Mouse (Mus musculus): ENCODE measurements around the gene Zfp157. TPM values are rescaled to one million over a fixed set of nuclear protein-coding genes. Genes with fewer than 3 reads are reported as not detected.
"Not testable (repeated sequence)": the region's sequence is repeated elsewhere in the genome, so short reads cannot be mapped to it uniquely, and the experiment has no call there.

Gene Zfp157
- total RNA-seq (2015; ENCODE audit: low replicate concordance) (1.7 TPM in 1 of 2 replicates, not detected in the other), total RNA-seq (2017; ENCODE audit: low replicate concordance) (1.7 and 3.3 TPM in 2 replicates)

GRCm38 (mm10) chr5:138441286-138442194 is at the start of gene Zfp157:
Gene Zfp157, plus strand, starts transcription at chr5:138441468.
- peak; percentile 99 for ATAC-seq (replicated peaks; ENCODE audit: low FRiP score, poor library complexity, severe bottlenecking)

- no peak for ATAC-seq (replicated peaks; ENCODE audit: low FRiP score, poor library complexity, severe bottlenecking)
Measured at GRCm38 (mm10) chr5:138397795-138398337, 43.4 kb upstream of the Zfp157 start.

- not testable (repeated sequence) for ATAC-seq (replicated peaks; ENCODE audit: low FRiP score, poor library complexity, severe bottlenecking)
Measured at GRCm38 (mm10) chr5:138400431-138400830, 40.8 kb upstream of the Zfp157 start.

DNA sequence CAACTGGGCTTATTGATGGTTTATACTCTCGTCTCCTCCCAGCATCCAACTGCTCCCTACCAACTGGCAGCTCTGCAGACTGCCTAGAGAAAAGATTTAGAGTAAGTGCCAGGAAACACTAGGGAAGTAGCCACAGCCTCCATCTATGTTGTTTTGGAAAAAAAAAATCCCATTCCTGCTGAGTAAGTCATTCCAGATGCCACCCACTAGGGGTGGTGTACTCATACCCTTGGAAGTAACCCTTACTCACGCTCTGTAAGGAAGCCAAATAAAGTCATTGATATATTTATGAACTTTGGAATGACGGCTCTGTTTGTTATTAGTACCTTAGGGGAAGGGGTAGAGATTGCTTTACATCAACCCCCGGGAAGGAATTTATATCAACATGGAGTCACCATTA is 17.1 kb downstream of the Zfp157 start:
- ATAC-seq (replicated peaks; ENCODE audit: low FRiP score, poor library complexity, severe bottlenecking), result no peak

- ATAC-seq (replicated peaks; ENCODE audit: low FRiP score, poor library complexity, severe bottlenecking), result no peak
Measured at GRCm38 (mm10) chr5:138459107-138459506, 17.8 kb downstream of the Zfp157 start.

DNA sequence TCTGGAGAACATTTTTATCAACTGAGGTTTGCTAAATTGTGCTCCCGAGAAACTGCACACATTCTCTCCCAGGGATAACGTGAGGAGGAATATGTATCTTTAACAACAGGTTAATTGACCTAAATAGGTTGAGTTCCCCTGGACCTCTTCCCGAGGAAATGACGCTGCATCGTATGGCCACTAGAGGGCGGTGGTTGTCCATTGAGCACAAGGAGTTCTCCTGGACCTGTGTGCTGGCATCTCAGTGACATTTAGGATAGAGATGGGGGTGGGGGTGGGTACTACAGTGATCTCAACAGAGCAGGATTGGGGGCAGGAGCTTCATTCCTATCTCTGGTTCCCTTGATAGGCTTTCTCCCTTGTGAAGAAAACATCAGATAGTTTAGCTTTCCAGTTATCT is 32.3 kb downstream of the Zfp157 start:
- ATAC-seq (replicated peaks; ENCODE audit: low FRiP score, poor library complexity, severe bottlenecking), result no peak

- not testable (repeated sequence) for ATAC-seq (replicated peaks; ENCODE audit: low FRiP score, poor library complexity, severe bottlenecking)
Measured at GRCm38 (mm10) chr5:138504548-138504947, 63.3 kb downstream of the Zfp157 start.

Other genes starting within 250 kb of the Zfp157 start
- 0.72 TPM in 1 of 2 replicates, not detected in the other for gene Mblac1, start 247.2 kb upstream of the Zfp157 start, total RNA-seq (2015; ENCODE audit: low replicate concordance)
- 0.53 and 1.4 TPM in 2 replicates for gene Mblac1, start 247.2 kb upstream of the Zfp157 start, total RNA-seq (2017; ENCODE audit: low replicate concordance)
- gene Nxpe5, start 215.6 kb upstream of the Zfp157 start, total RNA-seq (2015; ENCODE audit: low replicate concordance), result 0.84 and 1.1 TPM in 2 replicates
- 0.39 TPM in 1 of 2 replicates, not detected in the other for gene Nxpe5, start 215.6 kb upstream of the Zfp157 start, total RNA-seq (2017; ENCODE audit: low replicate concordance)
- gene Lamtor4, start 186.0 kb upstream of the Zfp157 start, total RNA-seq (2015; ENCODE audit: low replicate concordance), result 22.3 and 26.4 TPM in 2 replicates
- gene Lamtor4, start 186.0 kb upstream of the Zfp157 start, total RNA-seq (2017; ENCODE audit: low replicate concordance), result 4.6 and 5.4 TPM in 2 replicates
- 15.5 and 16.8 TPM in 2 replicates for gene BC037034, start 177.4 kb upstream of the Zfp157 start, total RNA-seq (2015; ENCODE audit: low replicate concordance)
- 7.6 and 8.9 TPM in 2 replicates for gene BC037034, start 177.4 kb upstream of the Zfp157 start, total RNA-seq (2017; ENCODE audit: low replicate concordance)
- gene Gal3st4, start 168.6 kb upstream of the Zfp157 start, total RNA-seq (2015; ENCODE audit: low replicate concordance), result not detected in 2 replicates
- not detected in 2 replicates for gene Gal3st4, start 168.6 kb upstream of the Zfp157 start, total RNA-seq (2017; ENCODE audit: low replicate concordance)
- gene Gm43720, start 161.5 kb upstream of the Zfp157 start, total RNA-seq (2015; ENCODE audit: low replicate concordance), result not detected in 2 replicates
- not detected in 2 replicates for gene Gm43720, start 161.5 kb upstream of the Zfp157 start, total RNA-seq (2017; ENCODE audit: low replicate concordance)
- gene Gpc2, start 161.5 kb upstream of the Zfp157 start, total RNA-seq (2015; ENCODE audit: low replicate concordance), result not detected in 2 replicates
- 0.39 TPM in 1 of 2 replicates, not detected in the other for gene Gpc2, start 161.5 kb upstream of the Zfp157 start, total RNA-seq (2017; ENCODE audit: low replicate concordance)
- 52.4 and 92.6 TPM in 2 replicates for gene Stag3, start 161.2 kb upstream of the Zfp157 start, total RNA-seq (2015; ENCODE audit: low replicate concordance)
- gene Stag3, start 161.2 kb upstream of the Zfp157 start, total RNA-seq (2017; ENCODE audit: low replicate concordance), result 51.5 and 56.2 TPM in 2 replicates
- gene Pvrig, start 99.5 kb upstream of the Zfp157 start, total RNA-seq (2015; ENCODE audit: low replicate concordance), result not detected in 2 replicates
- gene Pvrig, start 99.5 kb upstream of the Zfp157 start, total RNA-seq (2017; ENCODE audit: low replicate concordance), result not detected in 2 replicates
- gene 1700123K08Rik, start 123.2 kb downstream of the Zfp157 start, total RNA-seq (2015; ENCODE audit: low replicate concordance), result not detected in 2 replicates
- gene 1700123K08Rik, start 123.2 kb downstream of the Zfp157 start, total RNA-seq (2017; ENCODE audit: low replicate concordance), result not detected in 2 replicates
- gene Zfp68, start 178.3 kb downstream of the Zfp157 start, total RNA-seq (2015; ENCODE audit: low replicate concordance), result 24.7 and 25.9 TPM in 2 replicates
- 17.6 and 19.3 TPM in 2 replicates for gene Zfp68, start 178.3 kb downstream of the Zfp157 start, total RNA-seq (2017; ENCODE audit: low replicate concordance)
- 1.8 and 6.7 TPM in 2 replicates for gene A430033K04Rik, start 181.4 kb downstream of the Zfp157 start, total RNA-seq (2015; ENCODE audit: low replicate concordance)
- 3.9 and 7.9 TPM in 2 replicates for gene A430033K04Rik, start 181.4 kb downstream of the Zfp157 start, total RNA-seq (2017; ENCODE audit: low replicate concordance)